Mouse (Mus musculus) forebrain, postnatal 0 days (tissue): ENCODE results near the gene Ubtd1. TPM values are rescaled to one million over a fixed set of nuclear protein-coding genes. Genes with fewer than 3 reads are reported as not detected.
A peak's percentile ranks its signal among the peaks of the same experiment; 100 is the strongest.

Source experiments
- ATAC-seq: fragments of 200-750 bp; cut with Nextera tagmentation; 2 replicates; pipeline ENCODE4 v1.8.0; 2017; ENCODE audit warnings: mild to moderate bottlenecking, moderate library complexity
- DNase-seq: peaks from one replicate; pipeline ENCODE4 v3.0.0-alpha.2; 2015
- H3K27ac ChIP-seq: fragments of 300-500 bp; sonication (generic); 2 replicates; pipeline ENCODE4 v1.5.1; 2014; ENCODE audit warnings: low read depth, mild to moderate bottlenecking, antibody characterized with exemption, low read length, moderate library complexity, mixed read lengths
- H3K27me3 ChIP-seq: fragments of 300-500 bp; sonication (generic); 2 replicates; pipeline ENCODE4 v1.6.1; 2014; ENCODE audit warnings: mild to moderate bottlenecking, low read length, mixed read lengths; ENCODE audit not compliant: insufficient read depth
- H3K36me3 ChIP-seq: fragments of 300-500 bp; sonication (generic); 2 replicates; pipeline ENCODE4 v1.6.1; 2014; ENCODE audit warnings: mild to moderate bottlenecking, moderate library complexity; ENCODE audit not compliant: insufficient read depth
- H3K4me1 ChIP-seq: fragments of 300-500 bp; sonication (generic); 2 replicates; pipeline ENCODE4 v1.6.1; 2014; ENCODE audit warnings: antibody characterized with exemption; ENCODE audit not compliant: insufficient read depth
- H3K4me2 ChIP-seq: fragments of 300-500 bp; sonication (generic); 2 replicates; pipeline ENCODE4 v1.6.1; 2014; ENCODE audit warnings: low read depth, mild to moderate bottlenecking, moderate library complexity
- H3K4me3 ChIP-seq: fragments of 300-500 bp; sonication (generic); 2 replicates; pipeline ENCODE4 v1.5.1; 2014; ENCODE audit warnings: low read depth, low read length, mixed read lengths
- H3K9ac ChIP-seq: fragments of 300-500 bp; sonication (generic); 2 replicates; pipeline ENCODE4 v1.6.1; 2014; ENCODE audit warnings: mild to moderate bottlenecking
- H3K9me3 ChIP-seq: fragments of 300-500 bp; sonication (generic); 2 replicates; pipeline ENCODE4 v1.6.1; 2016; ENCODE audit warnings: low read length
- CTCF ChIP-seq: sonication (generic); IDR thresholded peaks from 2 replicates; pipeline ENCODE4 v1.5.1; 2016; ENCODE audit warnings: antibody characterized with exemption, control low read depth, low read depth
- WGBS: fragments of 180-500 bp; shearing (Covaris S2); extraction: QIAGEN DNeasy Blood & Tissue Kit; methylation state at CpG from one replicate; pipeline ENCODE4 v1.1.7; 2014; 5-methylcytosine and 5-hydroxymethylcytosine counted together
- polyA plus RNA-seq: library from polyadenylated mRNA; unstranded; fragments of >200 nt; fragmentation: Nextera tagmentation; extraction: Ambion mirVana; gene quantifications from 2 replicates; pipeline ENCODE4 v1.2.1, GENCODE M21; 2015
- total RNA-seq: library from RNA; depleted of rRNA; stranded (reverse); fragments of >200 nt; gene quantifications from 2 replicates; pipeline ENCODE4 v1.2.3, GENCODE M21; 2014

The Ubtd1 gene
- total and polyA plus RNA-seq, 2 experiments from 2014 or later = 12.2 to 22.2 TPM

DNA sequence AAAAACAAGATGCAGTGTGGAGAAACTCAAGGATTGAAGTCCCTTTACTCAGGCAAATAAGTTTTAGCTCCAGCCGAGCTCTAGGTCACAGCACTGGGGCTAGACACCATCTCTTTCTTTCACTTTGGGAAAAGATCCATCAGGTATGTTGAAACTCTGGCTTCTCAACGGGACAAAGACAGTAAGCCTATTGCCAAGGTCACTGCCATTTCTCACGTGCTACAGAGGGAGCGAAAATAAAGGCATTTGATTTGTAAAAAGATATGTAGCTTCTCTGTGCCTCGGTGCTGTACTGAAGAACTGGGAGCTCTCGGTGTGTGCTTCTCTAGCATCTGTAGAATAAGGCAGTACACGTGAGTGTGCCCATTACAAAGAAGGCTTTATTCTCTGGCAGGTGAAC, 37.7 kb upstream of the Ubtd1 start:
- H3K9me3 ChIP-seq = no peaks in the 10 kb centered on the region
- WGBS = 93% methylated on average over 7 of the region's 7 CpGs
- ATAC-seq (no peak), DNase-seq (no peak)
- no peak overlapping the region for H3K4me3 ChIP-seq
- no peaks in the 10 kb centered on the region for H3K27me3 ChIP-seq
- no peak overlapping the region for H3K9ac ChIP-seq
- no peak for TF ChIP-seq CTCF
- no peaks in the 10 kb centered on the region for H3K4me1 ChIP-seq
- no peak overlapping the region for H3K4me2 ChIP-seq
- H3K27ac ChIP-seq = no peak overlapping the region
- peaks cover 84% of the 10 kb centered on the region for H3K36me3 ChIP-seq

DNA sequence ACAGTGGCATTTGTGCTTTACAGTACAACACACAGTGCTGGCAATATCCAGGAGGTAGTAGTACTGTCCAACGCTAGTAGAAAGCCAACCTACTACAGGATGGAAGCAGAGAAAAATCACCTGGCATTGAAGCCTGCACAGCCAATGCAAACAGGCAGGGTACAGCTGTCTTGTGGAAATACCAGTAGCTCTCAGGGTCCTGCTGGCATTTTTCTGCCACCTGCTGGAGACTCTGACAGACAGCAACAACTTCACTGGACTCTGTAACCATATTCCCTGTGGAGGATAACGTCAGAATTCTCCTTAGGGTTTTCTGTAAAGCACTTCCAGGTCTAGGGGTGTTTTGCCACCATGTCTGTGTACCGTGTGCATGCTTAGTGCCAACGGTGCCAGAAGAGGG, 29.3 kb upstream of the Ubtd1 start:
- TF ChIP-seq CTCF = peak; percentile 52; the same call in 1 of the 2 replicates
- WGBS = 86% methylated on average over 4 of the region's 4 CpGs

DNA sequence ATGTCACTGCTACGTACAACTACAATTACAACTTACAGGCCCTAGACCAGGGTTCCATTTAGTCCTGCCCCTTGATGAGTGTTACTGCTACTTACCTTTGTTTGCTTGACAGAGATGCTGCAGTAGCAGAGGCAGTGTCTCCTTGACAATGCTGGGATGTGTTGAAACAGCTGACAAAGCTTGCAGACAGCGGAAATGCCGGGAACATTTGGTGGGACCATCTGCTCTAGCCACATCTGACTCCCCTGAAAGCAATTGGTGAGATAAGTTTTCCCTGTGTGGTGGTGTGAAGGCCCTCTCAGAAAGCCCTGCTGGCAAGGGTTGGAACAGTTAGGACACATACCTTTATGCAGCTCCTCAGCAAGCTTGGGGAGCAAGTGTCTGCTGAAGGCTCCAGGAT, 28.0 kb upstream of the Ubtd1 start:
- Histone ChIP-seq H3K4me2 (no peak overlapping the region), H3K27me3 (no peaks in the 10 kb centered on the region), H3K4me3 (no peak overlapping the region), H3K36me3 (peaks cover 81% of the 10 kb centered on the region), H3K4me1 (no peaks in the 10 kb centered on the region), H3K9ac (no peak overlapping the region), H3K9me3 (no peaks in the 10 kb centered on the region), H3K27ac (no peak overlapping the region)
- ATAC-seq (no peak), DNase-seq (no peak)
- TF ChIP-seq CTCF = no peak
- WGBS = 92% methylated on average over 3 of the region's 3 CpGs

More for the DNA sequence above, 29.3 kb upstream of the Ubtd1 start:
- no peak overlapping the region for H3K4me3 ChIP-seq
- no peak overlapping the region for H3K9ac ChIP-seq
- H3K27ac ChIP-seq = no peak overlapping the region
- H3K27me3 ChIP-seq = no peaks in the 10 kb centered on the region
- H3K4me1 ChIP-seq = no peaks in the 10 kb centered on the region
- no peaks in the 10 kb centered on the region for H3K9me3 ChIP-seq
- peak; percentile 54 for ATAC-seq
- DNase-seq = peak; percentile 30
- H3K4me2 ChIP-seq = no peak overlapping the region
- peaks cover 78% of the 10 kb centered on the region for H3K36me3 ChIP-seq

DNA sequence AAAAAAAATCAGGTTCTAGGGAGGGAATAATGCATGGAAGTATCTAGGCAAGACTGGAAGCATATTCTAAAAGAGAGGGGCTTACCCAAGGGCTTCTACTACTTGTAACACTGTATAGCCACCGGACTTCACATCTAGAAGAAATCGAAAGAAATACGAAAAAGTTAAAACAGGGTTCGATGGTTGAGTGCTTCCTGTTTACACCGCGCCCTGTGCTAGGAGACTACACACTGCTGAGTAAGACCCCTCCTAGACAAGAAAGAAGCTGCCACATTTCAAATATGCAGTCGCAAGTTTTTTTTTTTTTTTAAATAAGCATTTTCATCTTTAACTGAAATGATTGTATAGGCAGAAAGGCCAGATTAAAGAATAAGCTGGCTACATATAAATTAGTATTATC, 11.9 kb upstream of the Ubtd1 start:
- TF ChIP-seq CTCF = no peak
- ATAC-seq = no peak
- no peaks in the 10 kb centered on the region for H3K4me1 ChIP-seq
- H3K27me3 ChIP-seq = no peaks in the 10 kb centered on the region
- peaks cover 40% of the 10 kb centered on the region for H3K36me3 ChIP-seq
- no peak overlapping the region for H3K4me2 ChIP-seq
- no peak overlapping the region for H3K27ac ChIP-seq
- 97% methylated on average over 7 of the region's 7 CpGs for WGBS
- H3K9me3 ChIP-seq = no peaks in the 10 kb centered on the region
- DNase-seq = no peak
- no peak overlapping the region for H3K9ac ChIP-seq
- H3K4me3 ChIP-seq = no peak overlapping the region

DNA sequence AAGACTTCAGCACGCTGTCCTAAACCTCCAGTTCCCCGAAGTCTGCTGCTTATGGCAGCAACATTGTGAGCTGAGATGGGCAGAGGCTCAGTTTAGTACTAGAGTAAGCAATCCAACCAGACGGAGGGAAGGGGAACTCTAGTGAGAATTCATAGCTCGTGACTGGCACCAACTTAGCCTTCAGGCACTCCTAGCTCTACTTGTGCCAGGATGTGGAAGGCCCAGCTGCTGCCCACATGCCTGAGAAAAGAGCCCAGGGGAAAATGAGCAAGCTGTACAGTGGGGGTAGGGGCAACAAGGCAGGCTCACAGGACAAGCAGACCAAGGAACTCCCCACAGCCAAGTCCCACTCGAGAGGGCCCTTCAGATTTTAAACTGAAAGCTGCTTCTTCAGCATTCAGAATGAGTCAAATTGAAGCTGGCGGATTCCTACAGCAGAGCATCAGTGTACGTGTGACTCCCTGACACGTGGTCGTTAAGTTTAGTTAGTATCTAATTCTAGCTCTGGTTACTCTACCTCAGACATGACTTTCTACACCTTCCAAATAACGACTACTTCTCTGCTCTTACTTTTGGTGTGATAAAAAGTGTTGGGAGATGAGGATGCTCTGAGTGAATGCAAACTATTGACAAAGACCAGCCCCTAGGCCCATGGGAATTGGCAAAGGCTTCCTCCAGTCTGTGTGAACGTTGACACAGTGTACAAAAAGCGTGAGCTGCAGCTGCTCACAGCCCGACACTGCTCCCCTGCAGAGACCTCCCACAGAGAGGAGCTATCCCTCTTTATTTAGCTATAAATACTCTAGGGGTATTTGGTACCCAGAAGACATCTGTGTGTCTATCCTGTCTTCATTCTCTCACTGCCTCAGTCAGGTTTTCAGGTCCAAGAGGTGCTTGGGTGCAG, 7.4 kb upstream of the Ubtd1 start:
- 0 out of 2 replicates have a peak overlapping the region, but pooled peaks have one; percentile 21 for H3K27ac ChIP-seq
- peak; percentile 69 for ATAC-seq

DNA sequence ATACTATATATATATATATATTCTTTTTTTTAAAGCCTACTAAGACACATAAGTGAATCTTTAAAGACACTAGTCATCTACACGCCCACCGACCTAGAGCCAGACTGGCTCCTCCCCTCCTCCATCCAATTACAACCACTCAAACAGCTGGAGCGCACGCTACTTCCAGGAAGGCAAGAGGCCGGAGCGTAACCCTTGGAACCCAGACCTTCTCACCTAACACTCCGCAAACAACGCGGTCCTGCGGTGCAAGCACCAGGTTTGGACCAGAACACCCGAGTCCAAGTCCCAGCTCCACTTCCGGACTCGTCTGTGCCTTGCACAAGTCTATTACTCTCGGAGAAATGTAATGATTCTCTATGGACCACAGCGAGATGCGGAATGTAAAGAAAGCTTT, 1.1 kb upstream of the Ubtd1 start:
- no peak for ATAC-seq
- Histone ChIP-seq H3K4me1 (0 out of 2 replicates have a peak, but pooled peaks cover 2% of the 10 kb centered on the region), H3K4me2 (peak overlapping the region; percentile 100), H3K4me3 (peak overlapping the region; percentile 89), H3K27ac (peak overlapping the region; percentile 80), H3K27me3 (0 out of 2 replicates have a peak, but pooled peaks cover 4% of the 10 kb centered on the region), H3K9me3 (no peaks in the 10 kb centered on the region), H3K9ac (peak overlapping the region; percentile 71), H3K36me3 (peaks cover 3% of the 10 kb centered on the region; the same call in 1 of the 2 replicates)
- WGBS = under 1% methylated on average over 16 of the region's 16 CpGs
- TF ChIP-seq CTCF = no peak
- no peak for DNase-seq

More for the DNA sequence above, 7.4 kb upstream of the Ubtd1 start:
- H3K4me3 ChIP-seq = no peak overlapping the region
- no peaks in the 10 kb centered on the region for H3K4me1 ChIP-seq
- DNase-seq = peak; percentile 23
- H3K9me3 ChIP-seq = no peaks in the 10 kb centered on the region
- H3K36me3 ChIP-seq = peaks cover 8% of the 10 kb centered on the region; the same call in 1 of the 2 replicates
- no peaks in the 10 kb centered on the region for H3K27me3 ChIP-seq
- H3K4me2 ChIP-seq = no peak overlapping the region
- WGBS = 47% methylated on average over 13 of the region's 13 CpGs
- TF ChIP-seq CTCF = no peak
- no peak overlapping the region for H3K9ac ChIP-seq
